Mouse (Mus musculus) adrenal gland, postnatal 25 days (tissue): ENCODE data around the gene Pnliprp1. TPM values are rescaled to one million over a fixed set of nuclear protein-coding genes. Genes with fewer than 3 reads are reported as not detected.
A peak's percentile ranks its signal among the peaks of the same experiment; 100 is the strongest.

Experiments used
- DNase-seq: peaks from one replicate; pipeline ENCODE4 v3.0.0; 2021; ENCODE audit warnings: mixed read lengths
- long read RNA-seq: library from polyadenylated mRNA; stranded (forward); transcript quantifications from one replicate; pipeline ENCODE4 v2.0.0, GENCODE M21; 2021
- total RNA-seq: library from RNA; stranded (reverse); gene quantifications from 2 replicates; pipeline ENCODE4 v1.2.3, GENCODE M21; 2021

The Pnliprp1 gene
- total RNA-seq: not detected in 2 replicates
- long read RNA-seq: 0 reads

GRCm38 (mm10) chr19:58728445-58729031, at the start of gene Pnliprp1:
Gene Pnliprp1, plus strand, starts transcription at chr19:58728887.
- no peak for DNase-seq

- DNase-seq: no peak
These were observed 39.8 kb upstream of the Pnliprp1 start for GRCm38 (mm10) chr19:58688933-58689332.

- no peak for DNase-seq
These were observed 33.4 kb upstream of the Pnliprp1 start for GRCm38 (mm10) chr19:58695314-58695713.

GRCm38 (mm10) chr19:58696235-58696634, 32.5 kb upstream of the Pnliprp1 start:
- no peak for DNase-seq

DNA sequence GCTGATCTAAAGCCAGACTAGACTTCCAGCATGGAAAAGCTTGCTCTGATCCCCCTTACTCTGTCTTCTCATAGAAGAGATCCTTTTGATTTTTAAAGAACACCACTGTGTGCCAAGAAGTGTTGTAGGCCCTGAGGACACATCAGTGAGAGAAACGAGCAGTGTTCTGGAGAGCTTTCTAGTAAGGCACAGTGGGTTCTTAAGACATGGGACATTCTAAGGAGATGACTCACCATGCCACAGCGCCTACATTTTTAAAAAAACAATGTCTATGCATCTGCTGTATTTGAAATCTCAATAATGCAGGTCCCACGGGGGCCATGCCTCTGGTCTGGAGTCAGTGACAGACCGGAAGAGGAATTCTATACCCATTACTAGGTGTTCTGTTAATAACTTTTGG, 24.1 kb upstream of the Pnliprp1 start:
- no peak for DNase-seq

- peak; percentile 6 for DNase-seq
These were observed 20.1 kb upstream of the Pnliprp1 start for GRCm38 (mm10) chr19:58708611-58709010.

DNA sequence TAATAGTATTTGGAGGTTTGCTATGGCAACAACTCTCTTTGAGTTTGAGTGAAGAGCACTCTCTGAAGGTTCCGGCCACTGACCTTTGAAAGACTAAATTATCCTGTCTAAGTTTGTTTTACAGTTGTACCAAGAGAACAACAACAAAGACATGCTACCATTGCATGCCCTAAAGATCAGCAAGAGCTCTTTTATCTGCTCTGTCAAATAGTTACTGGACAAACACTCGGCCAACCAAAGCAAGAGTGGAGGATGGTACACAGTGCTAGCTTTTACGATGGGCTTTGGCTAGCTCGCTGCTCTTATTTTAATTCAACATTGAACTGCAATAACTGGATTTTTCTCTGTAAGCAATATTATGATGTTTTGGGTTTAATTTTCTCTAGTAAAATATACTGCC, 10.8 kb upstream of the Pnliprp1 start:
- no peak for DNase-seq

DNA sequence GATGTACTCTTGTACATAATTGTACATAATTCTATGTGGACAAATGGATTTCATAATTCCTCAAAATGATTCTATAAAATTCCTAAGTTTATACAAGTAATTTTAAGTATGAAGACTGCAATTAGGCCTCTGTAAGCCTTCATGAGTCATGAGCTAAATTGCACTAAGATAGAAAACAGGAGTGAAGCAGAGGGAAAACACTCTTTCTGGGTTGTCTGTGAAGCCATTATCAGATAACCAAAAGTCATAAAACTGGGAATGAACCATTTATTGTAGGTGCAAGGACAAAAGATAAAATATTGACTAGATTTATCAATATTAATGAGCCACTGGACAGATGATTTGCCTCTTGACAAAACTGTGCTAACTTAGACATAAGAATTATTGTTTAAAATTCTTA, 8.2 kb upstream of the Pnliprp1 start:
- DNase-seq: no peak

DNA sequence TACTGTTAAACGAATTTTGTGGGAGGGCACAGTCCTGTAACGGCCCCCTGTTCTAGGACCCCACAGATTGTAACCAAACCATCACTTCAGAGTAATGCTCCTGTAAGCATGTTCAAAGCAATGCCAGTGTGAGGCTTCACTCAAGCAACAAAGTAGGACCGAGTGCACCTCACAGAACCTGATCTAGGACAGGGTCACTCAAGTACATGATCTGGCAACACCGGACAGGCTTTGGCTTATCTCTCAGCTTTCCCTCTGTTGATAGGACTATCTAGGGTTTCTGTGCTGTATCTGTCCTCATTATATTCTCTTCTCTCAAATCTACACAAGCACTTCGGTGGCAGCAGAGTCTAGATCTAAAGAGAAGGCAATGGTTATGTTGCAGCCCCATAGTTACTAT, 2.1 kb upstream of the Pnliprp1 start:
- DNase-seq: no peak

DNA sequence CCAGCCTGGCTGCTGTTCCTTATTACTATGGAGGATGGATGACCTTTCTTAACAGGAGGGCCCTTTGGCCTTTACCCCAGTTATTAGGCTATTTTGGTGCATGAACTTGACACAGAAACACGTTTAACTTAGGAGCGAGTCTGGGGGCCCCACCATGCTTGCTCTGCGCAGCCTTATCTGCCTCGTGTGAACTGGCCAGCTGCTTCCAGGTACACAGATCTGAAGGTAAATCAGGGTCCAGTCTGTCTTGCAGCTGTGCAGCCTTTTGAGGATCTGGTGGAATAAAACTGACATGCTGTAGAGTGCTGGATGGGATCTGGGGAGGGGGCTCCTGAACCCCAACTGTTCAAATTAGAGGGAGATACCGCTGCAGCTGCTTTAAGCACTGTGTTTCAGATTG, 931 bp upstream of the Pnliprp1 start:
- no peak for DNase-seq

DNA sequence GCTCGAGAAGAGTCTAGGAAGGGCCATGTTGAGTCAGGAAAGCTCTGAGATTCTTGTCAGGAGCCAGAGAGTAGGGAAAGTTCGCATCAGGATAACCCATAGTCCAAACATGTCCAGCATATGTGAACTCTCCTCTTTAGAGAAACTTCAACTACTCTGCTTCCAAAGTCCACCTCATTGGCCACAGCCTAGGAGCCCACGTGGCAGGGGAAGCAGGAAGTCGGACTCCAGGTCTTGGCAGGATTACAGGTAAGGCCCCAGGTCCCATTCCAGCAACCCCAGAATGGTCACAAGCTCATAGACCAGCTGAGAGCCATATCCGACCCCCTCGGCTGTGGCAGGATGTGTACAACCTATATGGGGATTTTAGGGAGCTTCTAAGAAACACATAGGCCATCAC, 4.5 kb downstream of the Pnliprp1 start:
- no peak for DNase-seq

GRCm38 (mm10) chr19:58738111-58738510, 9.4 kb downstream of the Pnliprp1 start:
- no peak for DNase-seq

DNA sequence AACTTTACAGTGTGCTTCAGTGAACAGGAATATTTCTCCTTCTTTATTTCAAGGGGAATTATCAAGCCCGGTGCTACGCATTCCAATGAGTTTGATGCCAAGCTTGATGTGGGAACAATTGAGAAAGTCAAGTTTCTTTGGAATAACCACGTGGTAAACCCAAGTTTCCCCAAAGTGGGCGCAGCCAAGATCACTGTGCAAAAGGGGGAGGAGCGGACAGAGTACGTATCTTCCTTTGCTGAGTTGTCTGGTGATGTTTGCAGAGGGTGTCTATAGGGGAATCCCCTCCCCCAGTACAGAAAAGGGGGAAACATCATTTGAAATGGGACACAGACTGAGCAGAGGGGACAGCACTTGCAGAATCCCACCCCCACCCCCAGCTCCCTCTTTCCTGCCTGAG, 12.3 kb downstream of the Pnliprp1 start:
- no peak for DNase-seq

- DNase-seq: no peak
These were observed 14.0 kb downstream of the Pnliprp1 start for GRCm38 (mm10) chr19:58742711-58743110.

DNA sequence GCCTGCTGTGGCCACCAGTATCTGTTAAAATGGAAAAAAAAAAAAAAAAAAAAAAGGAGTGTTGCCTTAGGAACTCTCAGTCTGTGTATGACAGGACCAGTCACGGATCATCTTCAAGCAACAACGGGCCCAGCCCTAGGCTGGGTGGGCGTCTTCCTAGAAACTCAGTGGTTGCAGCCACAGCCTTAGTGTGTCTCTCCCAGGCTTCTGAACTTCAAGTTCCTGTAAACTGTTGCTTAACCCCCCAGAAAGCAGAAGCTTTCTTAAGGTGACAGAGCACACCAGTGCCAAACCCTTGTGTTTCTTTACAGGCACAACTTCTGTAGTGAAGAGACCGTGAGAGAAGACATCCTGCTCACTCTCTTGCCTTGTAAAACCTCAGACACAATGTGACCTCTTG, 15.0 kb downstream of the Pnliprp1 start:
- DNase-seq: no peak

GRCm38 (mm10) chr19:58747498-58748000, 18.9 kb downstream of the Pnliprp1 start:
- no peak for DNase-seq

DNA sequence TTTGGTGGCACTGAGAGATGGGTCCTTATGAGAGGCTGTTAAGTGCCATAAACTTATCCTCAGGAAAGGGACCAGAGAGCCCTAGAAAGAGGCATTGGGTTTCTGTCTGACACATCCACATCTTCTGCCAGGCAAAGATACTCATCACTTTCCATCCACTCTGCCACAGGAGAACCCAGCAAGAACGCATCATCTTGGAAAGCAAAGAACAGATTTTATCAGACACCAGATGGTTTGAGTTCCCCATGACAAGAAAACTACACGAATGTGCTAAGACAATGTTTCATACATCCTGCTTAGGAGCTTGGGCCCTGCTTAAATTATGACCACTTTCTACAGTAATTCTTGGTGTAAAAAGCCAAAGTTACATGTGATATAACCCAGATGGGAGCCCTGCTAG, 22.1 kb downstream of the Pnliprp1 start:
- no peak for DNase-seq

GRCm38 (mm10) chr19:58751504-58751903, 22.8 kb downstream of the Pnliprp1 start:
- no peak for DNase-seq

DNA sequence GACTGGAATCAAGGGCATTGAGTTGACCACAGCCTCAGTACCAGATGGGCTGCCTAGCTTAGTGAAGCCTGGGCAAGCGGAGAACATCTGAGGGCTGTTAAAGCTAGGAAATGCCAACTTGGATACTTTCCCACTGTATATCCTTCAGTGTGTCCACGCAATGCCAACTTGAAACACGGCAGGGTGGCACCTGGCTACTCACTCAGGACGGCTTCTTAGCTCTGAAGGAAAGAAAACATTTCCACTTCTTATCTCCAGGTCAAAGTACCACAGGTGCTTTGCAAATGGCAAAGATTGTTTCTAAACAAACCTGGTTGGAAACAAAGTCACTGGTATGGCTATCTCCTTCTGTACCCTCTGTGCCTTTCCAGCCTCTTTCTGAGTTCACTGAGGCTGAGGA, 30.2 kb downstream of the Pnliprp1 start:
- no peak for DNase-seq

GRCm38 (mm10) chr19:58759423-58759822, 30.7 kb downstream of the Pnliprp1 start, which contains the start of gene Pnliprp2:
Gene Pnliprp2, plus strand, starts transcription at chr19:58759719.
- DNase-seq: no peak

- DNase-seq: no peak
These were observed 33.6 kb downstream of the Pnliprp1 start for GRCm38 (mm10) chr19:58762316-58762715.

GRCm38 (mm10) chr19:58762848-58763541, 34.3 kb downstream of the Pnliprp1 start:
- DNase-seq: peak; percentile 67

- DNase-seq: no peak
These were observed 38.6 kb downstream of the Pnliprp1 start for GRCm38 (mm10) chr19:58767329-58767728.

DNA sequence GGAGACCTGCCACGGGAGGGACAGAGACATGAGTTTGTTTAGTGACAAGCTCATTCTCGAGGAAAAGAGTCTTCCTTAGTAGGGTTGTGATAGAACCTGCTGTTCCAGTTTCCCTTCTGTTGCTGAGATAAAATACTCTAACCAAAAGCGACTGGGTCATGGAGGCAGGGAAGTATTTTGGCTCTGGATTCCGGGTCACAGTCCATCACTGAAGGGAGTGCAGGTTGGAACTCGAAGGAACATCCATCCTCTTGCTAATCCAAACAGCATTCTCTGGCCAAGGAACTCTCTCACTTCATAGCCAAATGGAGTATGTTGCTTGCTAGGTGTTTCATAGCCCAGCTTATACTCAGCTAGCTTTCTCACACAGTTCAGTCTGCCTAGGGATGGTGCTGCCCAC, 47.8 kb downstream of the Pnliprp1 start:
- DNase-seq: no peak
